Mouse (Mus musculus) E14TG2a.4 (cell line): Measurements from ENCODE around the gene Leo1.

ENCODE experiments used
- CTCF ChIP-seq: conservative IDR thresholded peaks from 2 replicates; pipeline ENCODE4 v1.5.1; 2014; ENCODE audit warnings: low read length
- NANOG ChIP-seq: IDR thresholded peaks from 2 replicates; pipeline ENCODE4 v1.6.1; 2014; ENCODE audit warnings: borderline replicate concordance, low read length, mixed read lengths
- POU5F1 ChIP-seq: IDR thresholded peaks from 2 replicates; pipeline ENCODE4 v1.6.1; 2014; ENCODE audit warnings: low read length, borderline replicate concordance

GRCm38 (mm10) chr9:75422251-75422691 is 19.1 kb upstream of the Leo1 start:
- TF ChIP-seq CTCF (no peak), NANOG (no peak), POU5F1 (no peak)
